Mouse (Mus musculus) 416B (cell line): ENCODE data around the gene Mup12.
"Not testable (repeated sequence)": the region's sequence is repeated elsewhere in the genome, so short reads cannot be mapped to it uniquely, and the experiment has no call there.

Experiments
- DNase-seq: peaks from one replicate; pipeline ENCODE4 v3.0.0; 2011; ENCODE audit warnings: low read depth

The Mup12 gene

DNA sequence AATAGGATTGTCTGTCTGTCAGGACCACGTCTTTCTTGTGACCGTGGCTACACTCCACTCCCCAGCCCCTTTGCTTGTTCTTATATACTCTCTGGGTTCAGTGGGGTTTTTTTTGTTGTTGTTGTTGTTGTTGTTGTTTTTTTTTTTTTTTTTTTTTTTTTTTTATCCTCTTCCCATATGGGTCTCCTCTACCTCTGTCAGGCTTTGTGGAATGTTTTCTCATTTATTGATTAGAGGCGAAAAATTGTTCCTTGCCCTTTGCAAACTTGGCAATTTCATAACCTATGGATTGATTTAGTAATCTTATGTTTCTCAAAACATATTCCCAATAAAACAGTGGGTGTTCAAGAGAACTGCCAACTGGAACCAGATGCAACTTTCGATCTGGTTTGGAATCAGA lies at the start of gene Mup12:
TSS of gene Mup12 (minus strand) at position 101 of the 400 bp plus-strand sequence.
- DNase-seq: not testable (repeated sequence)
